Mouse (Mus musculus): ENCODE results near the gene Rbl2.

The Rbl2 gene

DNA sequence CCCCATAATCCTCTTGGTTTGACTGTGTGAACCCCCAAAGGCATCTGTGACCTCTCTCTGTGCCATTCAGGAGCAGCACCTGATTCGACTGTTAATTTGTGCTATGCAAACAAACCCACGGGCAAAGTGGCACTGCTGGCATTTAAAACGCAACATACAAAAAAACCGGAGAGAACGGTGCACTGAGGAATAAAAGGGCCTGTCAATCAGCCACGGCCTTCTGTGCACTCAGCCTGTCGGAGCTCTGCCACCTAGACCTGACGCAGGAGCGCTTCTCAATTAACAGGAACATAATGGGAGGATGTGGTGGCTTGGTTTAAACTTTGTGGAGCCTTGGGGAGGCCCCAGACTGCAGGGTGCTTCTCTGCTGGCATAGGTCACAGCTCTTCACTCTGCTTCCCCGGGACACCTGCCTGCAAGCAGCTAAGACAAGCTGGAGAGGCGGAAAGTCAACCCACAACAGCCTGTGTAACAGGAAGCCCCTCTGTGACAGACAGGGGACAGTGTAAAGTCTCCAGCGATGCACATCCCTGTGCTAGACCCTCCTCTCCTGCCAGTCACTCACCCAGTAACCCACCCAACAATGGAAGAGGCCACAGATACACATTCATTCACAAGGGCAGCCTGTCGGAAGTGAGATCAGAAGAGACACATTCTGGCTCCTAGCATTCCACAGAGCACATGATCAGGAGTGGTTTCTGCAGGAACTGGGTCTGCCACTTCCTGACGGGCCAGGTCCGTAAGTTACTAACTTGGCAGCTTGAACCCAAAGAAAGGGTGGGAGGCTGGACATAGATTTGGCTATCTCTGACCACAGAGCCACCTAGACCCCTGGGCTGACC lies 90.3 kb downstream of the Rbl2 start:
- DNase-seq (ENCODE audit: low spot score in 2 of 2), result no peak

GRCm38 (mm10) chr8:91170152-91170551 lies 100.3 kb downstream of the Rbl2 start:
- DNase-seq (ENCODE audit: low spot score in 2 of 2), result no peak

DNA sequence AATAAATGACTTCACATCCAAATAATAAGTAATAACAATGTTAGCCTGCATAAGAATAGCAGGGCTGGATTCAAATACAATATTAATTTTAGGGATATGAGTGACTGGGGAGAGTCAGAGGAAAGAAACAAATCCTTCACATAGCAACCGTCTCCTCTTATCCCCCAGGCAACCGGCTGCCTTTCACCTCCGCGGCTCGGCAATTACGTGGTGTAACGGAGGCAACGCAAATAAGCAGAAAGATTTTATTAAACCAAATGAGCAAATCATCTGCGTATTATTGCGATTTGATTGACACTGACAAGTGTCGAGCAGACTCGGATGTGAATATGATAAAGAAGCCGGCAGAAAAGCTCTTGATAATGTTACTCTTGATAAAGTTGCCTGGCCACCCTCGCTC lies 101.1 kb downstream of the Rbl2 start:
- DNase-seq (ENCODE audit: low spot score in 2 of 2), result no peak

DNA sequence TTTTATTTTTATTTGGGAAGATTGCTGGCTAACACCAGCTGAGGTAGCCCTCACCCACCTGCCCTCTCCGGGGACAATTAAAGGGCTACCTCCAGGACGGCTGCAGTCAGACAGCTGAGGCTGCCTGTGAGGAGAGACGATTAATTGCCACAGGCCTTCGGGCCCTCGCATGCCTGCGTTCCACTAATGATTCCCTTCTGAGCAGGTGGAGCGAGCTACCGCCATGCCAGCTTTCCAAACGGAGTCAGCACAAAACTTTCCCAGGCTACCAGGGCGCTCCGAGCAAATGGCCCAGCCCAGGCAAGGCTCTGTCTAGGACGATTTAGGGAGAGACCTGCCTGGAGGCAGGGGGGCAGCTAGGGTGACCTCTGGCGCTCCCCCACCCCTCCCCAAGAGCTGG lies 101.7 kb downstream of the Rbl2 start:
- DNase-seq (ENCODE audit: low spot score in 2 of 2), result no peak
